Mouse (Mus musculus) midbrain, embryonic 14.5 days (tissue): ENCODE data around the gene Rab4a. TPM values are rescaled to one million over a fixed set of nuclear protein-coding genes. Genes with fewer than 3 reads are reported as not detected.

Source experiments
- ATAC-seq: fragments of 200-750 bp; cut with Nextera tagmentation; 2 replicates; pipeline ENCODE4 v1.8.0; 2017; ENCODE audit warnings: moderate number of reproducible peaks, moderate library complexity; ENCODE audit not compliant: low FRiP score, low TSS enrichment
- DNase-seq: peaks from one replicate; pipeline ENCODE4 v3.0.0-alpha.2; 2015
- H3K27ac ChIP-seq: fragments of 300-500 bp; sonication (generic); replicated peaks from 2 replicates; pipeline ENCODE4 v1.5.1; 2014; ENCODE audit warnings: mild to moderate bottlenecking, low read depth, low read length, moderate library complexity
- H3K27me3 ChIP-seq: fragments of 300-500 bp; sonication (generic); 2 replicates; pipeline ENCODE4 v1.6.1; 2014; ENCODE audit warnings: low read length, control low read depth, mixed read lengths; ENCODE audit not compliant: control insufficient read depth, insufficient read depth
- H3K36me3 ChIP-seq: fragments of 300-500 bp; sonication (generic); 2 replicates; pipeline ENCODE4 v1.6.1; 2014; ENCODE audit warnings: low read length, control low read depth; ENCODE audit not compliant: control insufficient read depth, insufficient read depth
- H3K4me1 ChIP-seq: fragments of 300-500 bp; sonication (generic); 2 replicates; pipeline ENCODE4 v1.6.1; 2014; ENCODE audit warnings: mild to moderate bottlenecking, antibody characterized with exemption, low read length, control low read depth; ENCODE audit not compliant: control insufficient read depth, insufficient read depth
- H3K4me2 ChIP-seq: fragments of 300-500 bp; sonication (generic); 2 replicates; pipeline ENCODE4 v1.6.1; 2014; ENCODE audit warnings: mild to moderate bottlenecking, low read length, moderate library complexity
- H3K4me3 ChIP-seq: fragments of 300-500 bp; sonication (generic); replicated peaks from 2 replicates; pipeline ENCODE4 v1.5.1; 2014; ENCODE audit warnings: low read depth, low read length
- H3K9ac ChIP-seq: fragments of 300-500 bp; sonication (generic); replicated peaks from 2 replicates; pipeline ENCODE4 v1.6.1; 2014; ENCODE audit warnings: mild to moderate bottlenecking, low read length, moderate library complexity
- H3K9me3 ChIP-seq: fragments of 300-500 bp; sonication (generic); 2 replicates; pipeline ENCODE4 v1.6.1; 2016; ENCODE audit warnings: low read length, control low read depth, mixed read lengths; ENCODE audit not compliant: control insufficient read depth
- WGBS: fragments of 180-500 bp; shearing (Covaris S2); extraction: QIAGEN DNeasy Blood & Tissue Kit; methylation state at CpG from one replicate; pipeline ENCODE4 v1.1.7; 2014; 5-methylcytosine and 5-hydroxymethylcytosine counted together
- polyA plus RNA-seq: library from polyadenylated mRNA; unstranded; fragments of >200 nt; fragmentation: Nextera tagmentation; extraction: Ambion mirVana; gene quantifications from 2 replicates; pipeline ENCODE4 v1.2.1, GENCODE M21; 2014

Gene Rab4a
- polyA plus RNA-seq, 1 experiment from 2014 or later: 75.8 TPM

GRCm38 (mm10) chr8:123812227-123812626 is 6.4 kb downstream of the Rab4a start:
- no peak overlapping the region for H3K4me3 ChIP-seq
- H3K27me3 ChIP-seq: no peaks in the 10 kb centered on the region
- no peaks in the 10 kb centered on the region for H3K9me3 ChIP-seq
- 0 out of 2 replicates have a peak, but pooled peaks cover 4% of the 10 kb centered on the region for H3K36me3 ChIP-seq
- peaks cover 6% of the 10 kb centered on the region for H3K4me1 ChIP-seq
- no peak overlapping the region for H3K27ac ChIP-seq
- WGBS: 87% methylated on average over 5 of the region's 5 CpGs
- ATAC-seq (no peak), DNase-seq (no peak)
- H3K4me2 ChIP-seq: no peak overlapping the region
- H3K9ac ChIP-seq: no peak overlapping the region

DNA sequence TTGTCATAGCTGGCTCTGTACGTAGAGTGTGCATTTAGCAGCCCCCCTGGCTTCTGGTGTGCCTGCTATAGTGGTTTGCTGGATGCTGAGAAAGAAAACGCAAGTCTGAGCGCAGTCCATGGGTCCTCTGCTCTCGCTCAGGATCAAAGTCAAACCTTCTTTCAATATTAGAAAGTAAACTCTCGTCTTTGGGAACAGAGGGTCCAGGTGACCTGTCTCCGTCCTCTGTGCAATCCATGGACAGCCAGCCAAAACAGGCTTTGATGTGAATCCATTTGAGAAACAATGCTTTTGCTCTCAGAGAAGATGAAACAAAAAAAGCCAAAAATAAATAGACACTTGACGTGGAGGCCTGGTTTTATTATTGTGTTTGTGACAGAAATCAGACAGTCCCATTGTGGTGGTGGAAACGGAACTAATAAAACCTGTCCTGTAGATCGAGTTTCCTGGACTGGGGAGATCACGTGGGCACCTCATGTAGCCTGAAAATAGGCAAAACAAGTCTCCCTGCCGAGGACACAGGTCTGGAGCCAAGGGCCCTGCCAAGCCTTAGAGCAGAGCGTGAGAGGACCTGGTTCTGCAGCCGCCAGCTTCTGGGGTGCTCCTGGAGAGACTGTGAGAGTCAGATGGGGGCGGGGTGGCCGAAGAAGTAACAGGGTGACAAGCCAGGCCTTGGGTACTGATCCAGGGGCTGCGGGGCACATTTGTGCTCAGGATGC is 7.5 kb downstream of the Rab4a start:
- Histone ChIP-seq H3K4me3 (no peak overlapping the region), H3K9ac (no peak overlapping the region), H3K27me3 (no peaks in the 10 kb centered on the region), H3K4me1 (no peaks in the 10 kb centered on the region), H3K36me3 (0 out of 2 replicates have a peak, but pooled peaks cover 4% of the 10 kb centered on the region), H3K9me3 (no peaks in the 10 kb centered on the region), H3K27ac (no peak overlapping the region), H3K4me2 (no peak overlapping the region)
- WGBS: 79% methylated on average over 16 of the region's 16 CpGs
- ATAC-seq (no peak), DNase-seq (no peak)

DNA sequence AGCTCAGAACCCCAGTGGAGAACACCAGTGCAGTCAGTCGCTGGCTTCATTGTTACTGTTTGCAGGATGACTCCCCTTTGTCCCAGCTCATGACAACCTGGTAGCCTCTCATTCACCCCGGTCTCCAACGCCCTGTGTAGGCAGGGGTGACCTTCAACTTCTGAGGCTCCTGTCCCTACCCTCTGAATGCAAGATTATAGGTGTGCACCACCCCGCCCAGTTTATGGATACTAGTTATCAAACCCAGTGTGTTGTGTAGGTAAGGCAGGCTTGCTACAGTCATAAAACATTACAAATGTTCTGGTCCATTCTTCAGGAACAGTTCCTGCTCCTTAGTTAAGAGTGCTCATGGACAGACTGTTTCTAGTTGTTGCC is 8.1 kb downstream of the Rab4a start:
- Histone ChIP-seq H3K9me3 (no peaks in the 10 kb centered on the region), H3K27me3 (no peaks in the 10 kb centered on the region), H3K4me3 (no peak overlapping the region), H3K4me1 (no peaks in the 10 kb centered on the region), H3K36me3 (0 out of 2 replicates have a peak, but pooled peaks cover 4% of the 10 kb centered on the region), H3K4me2 (no peak overlapping the region), H3K9ac (no peak overlapping the region), H3K27ac (no peak overlapping the region)
- WGBS: 90% methylated on average over 4 of the region's 4 CpGs
- no peak for DNase-seq
- ATAC-seq: no peak

- no peak for ATAC-seq
- WGBS: 90% methylated on average over 11 of the region's 11 CpGs
- Histone ChIP-seq H3K27ac (no peak overlapping the region), H3K4me3 (no peak overlapping the region), H3K9me3 (no peaks in the 10 kb centered on the region), H3K27me3 (no peaks in the 10 kb centered on the region), H3K36me3 (0 out of 2 replicates have a peak, but pooled peaks cover 4% of the 10 kb centered on the region), H3K4me2 (no peak overlapping the region), H3K9ac (no peak overlapping the region), H3K4me1 (no peaks in the 10 kb centered on the region)
- DNase-seq: no peak
These were observed 9.5 kb downstream of the Rab4a start for GRCm38 (mm10) chr8:123815325-123815724.

GRCm38 (mm10) chr8:123816939-123817338 is 11.2 kb downstream of the Rab4a start:
- no peak overlapping the region for H3K4me2 ChIP-seq
- no peaks in the 10 kb centered on the region for H3K9me3 ChIP-seq
- no peaks in the 10 kb centered on the region for H3K4me1 ChIP-seq
- 0 out of 2 replicates have a peak, but pooled peaks cover 4% of the 10 kb centered on the region for H3K36me3 ChIP-seq
- 88% methylated on average over 8 of the region's 8 CpGs for WGBS
- DNase-seq (no peak), ATAC-seq (no peak)
- H3K27ac ChIP-seq: no peak overlapping the region
- H3K9ac ChIP-seq: no peak overlapping the region
- H3K4me3 ChIP-seq: no peak overlapping the region
- no peaks in the 10 kb centered on the region for H3K27me3 ChIP-seq

DNA sequence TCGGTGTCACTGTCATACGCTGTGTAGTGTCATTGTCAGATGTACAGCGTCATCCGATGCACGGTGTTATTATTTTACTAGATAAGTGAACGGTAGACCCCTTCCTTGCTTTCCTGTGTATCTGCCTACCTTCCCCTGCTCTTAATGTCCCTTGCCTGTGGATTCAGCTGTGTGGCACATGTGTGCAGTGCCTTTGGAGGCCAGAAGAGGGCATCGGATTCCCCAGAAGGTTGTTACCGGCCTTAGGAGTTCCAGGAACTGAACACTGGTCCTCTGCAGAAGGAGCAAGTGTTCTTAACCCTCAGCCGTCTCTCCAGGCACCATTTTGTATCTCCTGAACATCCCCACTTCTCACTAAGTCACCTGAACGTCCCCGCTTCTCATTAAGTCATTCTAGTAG is 12.0 kb downstream of the Rab4a start:
- Histone ChIP-seq H3K36me3 (0 out of 2 replicates have a peak, but pooled peaks cover 4% of the 10 kb centered on the region), H3K27ac (no peak overlapping the region), H3K4me1 (no peaks in the 10 kb centered on the region), H3K9me3 (no peaks in the 10 kb centered on the region), H3K4me2 (no peak overlapping the region), H3K4me3 (no peak overlapping the region), H3K27me3 (no peaks in the 10 kb centered on the region), H3K9ac (no peak overlapping the region)
- ATAC-seq: no peak
- DNase-seq: no peak
- WGBS: 89% methylated on average over 11 of the region's 11 CpGs

DNA sequence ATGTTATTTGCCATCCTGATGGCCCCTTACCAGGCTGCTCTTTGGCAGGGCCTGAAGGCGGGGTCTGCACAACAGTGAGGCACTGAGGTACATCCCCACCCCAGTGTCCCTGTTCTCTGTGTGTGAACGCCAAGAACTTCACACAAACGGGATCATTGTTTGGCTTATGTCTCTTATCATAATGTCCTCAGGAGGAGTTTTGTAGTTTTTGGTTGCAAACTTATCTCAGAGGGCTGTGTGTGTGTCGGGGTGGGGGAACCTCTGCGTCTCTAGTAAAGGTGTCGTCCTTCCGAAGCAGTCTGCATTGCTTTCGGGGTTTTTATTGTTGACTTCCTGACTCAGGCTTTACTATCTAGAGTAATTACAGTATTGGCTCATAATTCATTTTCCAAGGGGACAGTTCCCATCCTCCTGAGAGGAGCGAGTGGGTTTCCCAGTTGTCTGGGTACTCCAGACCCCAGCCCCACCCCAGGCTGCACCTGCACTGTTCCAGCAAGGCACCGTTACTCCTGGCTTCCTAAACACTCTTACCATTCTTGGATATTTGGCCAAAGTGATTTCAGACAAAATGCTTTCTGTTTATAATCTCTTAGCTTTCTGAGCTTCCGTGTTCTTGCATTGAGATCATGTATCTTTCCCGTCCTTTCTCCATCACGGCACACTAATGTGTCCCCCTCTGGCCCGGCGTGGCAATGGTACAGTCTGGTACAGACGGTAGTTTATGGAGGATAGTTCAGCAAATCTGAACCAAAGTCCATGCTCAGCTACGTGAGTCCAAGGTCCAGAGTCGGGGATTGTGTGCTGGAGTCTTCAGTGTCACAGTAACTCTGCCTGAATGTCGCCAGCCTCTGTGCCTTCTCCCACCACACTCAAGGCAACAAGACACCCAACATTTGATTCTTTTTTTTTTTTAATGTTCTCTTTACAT is 14.2 kb downstream of the Rab4a start:
- no peaks in the 10 kb centered on the region for H3K9me3 ChIP-seq
- 96% methylated on average over 19 of the region's 19 CpGs for WGBS
- ATAC-seq (no peak), DNase-seq (no peak)
- H3K27me3 ChIP-seq: no peaks in the 10 kb centered on the region
- no peaks in the 10 kb centered on the region for H3K4me1 ChIP-seq
- H3K4me3 ChIP-seq: no peak overlapping the region
- no peak overlapping the region for H3K4me2 ChIP-seq
- no peak overlapping the region for H3K9ac ChIP-seq
- H3K27ac ChIP-seq: no peak overlapping the region
- H3K36me3 ChIP-seq: peaks cover 17% of the 10 kb centered on the region; the same call in 1 of the 2 replicates

GRCm38 (mm10) chr8:123820780-123821179 is 15.0 kb downstream of the Rab4a start:
- Histone ChIP-seq H3K4me2 (no peak overlapping the region), H3K36me3 (peaks cover 22% of the 10 kb centered on the region), H3K9ac (no peak overlapping the region), H3K27ac (no peak overlapping the region), H3K4me1 (no peaks in the 10 kb centered on the region), H3K4me3 (no peak overlapping the region), H3K9me3 (no peaks in the 10 kb centered on the region), H3K27me3 (no peaks in the 10 kb centered on the region)
- ATAC-seq: no peak
- WGBS: 94% methylated on average over 6 of the region's 6 CpGs
- DNase-seq: no peak
